Mouse (Mus musculus): ENCODE data around the gene Sox6.
"Not testable (repeated sequence)": the region's sequence is repeated elsewhere in the genome, so short reads cannot be mapped to it uniquely, and the experiment has no call there.

The Sox6 gene

DNA sequence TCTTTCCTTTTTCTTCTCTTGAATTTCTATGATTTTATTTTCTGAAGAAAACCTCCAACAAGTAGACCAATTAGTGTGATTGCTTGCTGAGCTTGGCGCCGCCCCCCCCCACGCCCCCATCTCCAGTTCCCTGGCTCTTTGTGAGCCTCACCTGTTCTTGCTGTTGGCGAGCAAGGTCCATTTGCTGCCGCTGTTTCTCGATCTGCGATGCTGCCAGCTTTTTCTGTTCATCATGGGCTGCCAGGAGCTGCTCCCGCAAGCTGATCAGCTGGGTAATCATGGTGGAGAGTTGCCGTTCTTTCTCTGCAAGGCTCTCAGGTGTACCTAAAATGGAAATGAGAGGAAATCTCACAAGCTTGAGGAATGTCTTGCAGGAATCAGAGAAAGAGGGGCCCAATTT is 376.5 kb downstream of the Sox6 start:
- DNase-seq (ENCODE audit: low read depth): no peak

GRCm38 (mm10) chr7:115646696-115647095 is 391.9 kb downstream of the Sox6 start:
- DNase-seq (ENCODE audit: low read depth): no peak

DNA sequence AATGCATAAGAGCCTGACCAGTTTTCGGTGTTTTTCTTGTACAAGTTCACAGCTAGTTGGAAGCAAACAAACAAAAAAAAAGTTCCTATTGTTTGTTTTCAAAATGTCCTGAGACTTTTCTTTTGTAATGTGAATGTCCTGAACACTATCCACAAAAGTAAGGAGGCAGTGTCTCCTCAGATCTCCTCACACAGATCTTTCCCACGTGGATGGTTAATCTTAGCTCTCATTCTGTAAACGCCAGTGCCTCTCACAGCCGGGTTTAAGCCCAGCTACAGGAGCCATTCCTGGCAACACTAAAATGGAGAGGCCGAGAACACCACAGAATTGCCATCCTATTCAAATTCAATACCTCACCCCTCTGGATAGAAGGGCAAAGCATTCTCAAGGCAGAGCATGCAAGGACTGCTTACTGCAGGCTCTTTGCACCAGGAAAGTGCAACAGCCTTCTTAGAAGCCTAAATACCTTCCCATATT is 392.6 kb downstream of the Sox6 start:
- no peak for DNase-seq (ENCODE audit: low read depth)

DNA sequence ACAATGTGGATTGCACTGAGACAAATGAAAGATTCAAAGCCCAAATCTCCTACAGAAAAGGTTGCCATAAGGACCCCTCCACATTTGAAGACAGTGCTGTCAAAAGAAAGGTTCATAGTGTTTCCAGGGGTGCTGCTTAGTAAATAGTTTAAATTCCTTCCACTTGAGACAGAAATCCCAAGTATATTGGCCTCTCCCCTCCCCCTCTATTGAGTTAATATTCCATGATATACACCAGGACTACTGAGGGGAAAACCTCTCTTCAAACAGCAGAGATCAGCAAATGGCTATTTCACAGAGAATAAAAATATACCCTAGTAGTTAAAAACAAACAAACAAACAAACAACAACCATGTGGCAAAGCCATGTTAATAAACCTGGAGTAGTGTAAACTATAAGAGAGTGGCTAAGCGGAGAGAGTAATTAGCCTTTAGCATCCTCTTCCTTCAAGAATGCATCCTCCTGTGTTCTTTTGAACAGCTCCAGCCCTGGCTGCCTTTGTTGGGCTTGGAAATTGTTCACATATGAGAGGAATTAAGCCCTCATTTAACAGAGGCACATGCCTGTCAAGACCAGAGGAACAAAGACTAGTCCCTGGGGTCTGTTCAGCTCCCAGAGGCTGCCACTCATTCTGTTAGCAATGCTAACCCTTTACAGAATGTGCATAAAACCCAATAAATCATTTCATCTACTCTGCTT is 393.2 kb downstream of the Sox6 start:
- no peak for DNase-seq (ENCODE audit: low read depth)

- DNase-seq (ENCODE audit: low read depth): no peak
Observed at GRCm38 (mm10) chr7:115630691-115631090, 407.9 kb downstream of the Sox6 start.

GRCm38 (mm10) chr7:115630287-115630686 is 408.3 kb downstream of the Sox6 start:
- no peak for DNase-seq (ENCODE audit: low read depth)

- no peak for DNase-seq (ENCODE audit: low read depth)
Observed at GRCm38 (mm10) chr7:115628766-115629165, 409.8 kb downstream of the Sox6 start.

DNA sequence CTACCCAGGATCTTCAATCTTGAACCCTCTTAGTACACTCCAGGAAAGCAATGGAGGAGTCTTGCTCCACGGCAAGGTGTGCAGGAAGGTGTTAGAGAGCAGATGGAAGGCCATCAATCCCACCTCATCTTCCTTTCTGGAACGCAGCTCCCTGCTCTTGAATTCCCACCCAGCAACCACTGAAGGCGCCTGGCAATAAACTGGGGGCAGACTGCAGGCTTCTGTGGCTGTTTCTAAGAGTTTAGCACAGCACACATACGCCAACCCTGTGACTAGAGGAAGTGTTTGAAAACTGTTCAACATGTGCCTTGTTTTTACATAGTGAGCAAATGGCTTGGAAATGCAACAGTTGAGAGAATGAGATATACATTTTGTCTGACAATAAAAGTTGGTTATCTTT is 412.6 kb downstream of the Sox6 start:
- DNase-seq (ENCODE audit: low read depth): no peak

- DNase-seq (ENCODE audit: low read depth): no peak
Observed at GRCm38 (mm10) chr7:115624907-115625552, 413.6 kb downstream of the Sox6 start.

DNA sequence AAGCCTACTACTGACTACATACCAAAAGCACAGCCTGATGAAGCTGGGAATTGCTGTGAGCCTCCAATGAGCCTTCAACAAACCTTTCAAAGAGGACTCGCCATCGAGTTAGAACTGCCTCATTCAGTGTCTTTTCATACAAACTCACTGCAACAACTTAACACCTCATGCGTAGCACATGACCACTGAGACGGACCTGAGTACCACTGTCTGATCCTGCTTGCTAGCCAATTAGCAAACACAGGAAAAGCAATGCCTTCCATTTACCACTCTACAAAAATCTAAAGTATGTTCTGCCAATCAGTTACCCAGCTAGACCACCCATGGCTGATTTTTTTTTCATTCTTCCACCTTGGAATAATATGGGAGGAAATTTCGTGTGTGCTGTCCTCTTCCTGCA is 414.1 kb downstream of the Sox6 start:
- no peak for DNase-seq (ENCODE audit: low read depth)

DNA sequence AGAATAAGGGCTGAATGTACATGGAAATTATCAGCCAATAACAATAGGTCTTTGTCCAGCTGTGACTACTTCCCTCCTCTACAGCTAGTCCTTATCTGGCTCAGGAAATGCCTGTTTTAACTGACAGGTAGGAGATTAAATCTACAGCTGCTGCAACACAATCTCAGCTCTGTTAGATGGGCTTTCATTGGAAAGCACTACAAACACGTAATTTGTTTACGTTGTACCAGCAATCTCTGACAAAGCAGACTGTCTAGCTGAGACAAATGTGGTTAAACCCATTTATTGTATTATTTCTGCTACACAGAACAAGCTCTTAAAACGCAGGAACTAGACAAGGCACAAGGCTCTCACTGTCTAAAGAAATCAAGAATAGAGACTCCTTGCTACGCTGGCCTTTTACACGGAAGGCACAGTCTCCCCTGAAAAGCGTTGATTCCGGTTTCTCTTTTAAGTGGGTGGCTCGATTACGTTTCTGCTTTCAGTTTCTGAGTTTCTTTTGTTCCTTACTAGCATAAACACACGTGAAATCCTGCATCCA is 422.8 kb downstream of the Sox6 start:
- no peak for DNase-seq (ENCODE audit: low read depth)

- no peak for DNase-seq (ENCODE audit: low read depth)
Observed at GRCm38 (mm10) chr7:115607485-115607884, 431.1 kb downstream of the Sox6 start.

DNA sequence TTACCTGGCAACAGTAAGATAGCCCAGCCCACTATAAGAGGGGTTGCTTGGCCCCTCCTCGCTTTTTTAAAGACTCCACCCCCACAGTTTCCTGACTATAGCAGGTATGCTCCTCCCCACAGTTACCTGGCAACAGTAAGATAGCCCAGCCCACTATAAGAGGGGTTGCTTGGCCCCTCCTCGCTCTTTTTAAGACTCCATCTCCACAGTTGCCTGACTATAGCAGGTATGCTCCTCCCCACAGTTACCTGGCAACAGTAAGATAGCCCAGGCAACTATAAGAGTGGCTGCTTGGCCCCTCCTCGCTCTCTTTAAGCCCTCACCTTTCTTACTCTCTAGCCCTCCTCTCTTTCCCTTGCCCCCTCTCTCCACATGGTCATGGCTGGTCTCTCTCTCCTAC is 432.5 kb downstream of the Sox6 start:
- DNase-seq (ENCODE audit: low read depth): not testable (repeated sequence)

- DNase-seq (ENCODE audit: low read depth): no peak
Observed at GRCm38 (mm10) chr7:115604883-115605282, 433.7 kb downstream of the Sox6 start.

DNA sequence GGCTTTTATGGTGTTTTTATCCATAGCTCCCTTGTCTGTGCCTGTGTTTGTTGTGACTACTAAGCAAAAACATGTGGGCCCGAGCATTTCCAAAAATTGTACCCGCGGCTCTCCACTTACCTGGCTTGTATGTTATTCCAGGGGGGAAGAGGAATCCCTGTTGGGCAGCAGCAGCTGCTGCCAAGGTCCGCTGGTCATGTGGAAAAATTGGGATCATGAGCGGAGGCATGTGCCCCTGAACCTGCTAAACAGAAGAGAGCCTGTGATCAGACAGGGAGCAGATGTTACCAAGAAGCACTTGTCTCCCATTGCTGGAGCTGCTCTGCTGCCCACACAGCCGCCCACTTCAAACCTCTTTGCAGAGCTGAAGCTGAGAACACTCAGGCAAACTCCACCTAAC is 441.2 kb downstream of the Sox6 start:
- no peak for DNase-seq (ENCODE audit: low read depth)

GRCm38 (mm10) chr7:115580461-115580860 is 458.1 kb downstream of the Sox6 start:
- no peak for DNase-seq (ENCODE audit: low read depth)

DNA sequence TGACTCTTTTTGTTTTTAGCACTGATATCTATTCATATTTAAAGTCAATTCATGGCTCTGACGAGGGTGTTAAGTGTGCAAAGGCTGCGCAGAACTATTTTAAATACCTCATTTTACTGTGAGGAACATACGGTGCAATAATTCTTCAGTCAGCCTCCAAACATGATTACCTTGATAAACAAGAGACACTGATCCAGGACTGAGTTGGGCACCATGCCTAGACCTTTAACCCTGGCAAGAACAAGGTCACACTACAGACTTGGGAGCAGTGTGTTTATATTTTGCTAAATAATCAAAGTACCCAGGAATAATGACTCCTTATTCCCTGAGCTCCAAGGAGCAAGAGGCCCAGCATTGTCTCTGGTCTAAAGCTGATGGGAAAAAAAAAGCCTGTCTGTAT is 458.8 kb downstream of the Sox6 start:
- no peak for DNase-seq (ENCODE audit: low read depth)

GRCm38 (mm10) chr7:115576387-115576786 is 462.2 kb downstream of the Sox6 start:
- no peak for DNase-seq (ENCODE audit: low read depth)

GRCm38 (mm10) chr7:115574834-115575233 is 463.8 kb downstream of the Sox6 start:
- DNase-seq (ENCODE audit: low read depth): no peak

DNA sequence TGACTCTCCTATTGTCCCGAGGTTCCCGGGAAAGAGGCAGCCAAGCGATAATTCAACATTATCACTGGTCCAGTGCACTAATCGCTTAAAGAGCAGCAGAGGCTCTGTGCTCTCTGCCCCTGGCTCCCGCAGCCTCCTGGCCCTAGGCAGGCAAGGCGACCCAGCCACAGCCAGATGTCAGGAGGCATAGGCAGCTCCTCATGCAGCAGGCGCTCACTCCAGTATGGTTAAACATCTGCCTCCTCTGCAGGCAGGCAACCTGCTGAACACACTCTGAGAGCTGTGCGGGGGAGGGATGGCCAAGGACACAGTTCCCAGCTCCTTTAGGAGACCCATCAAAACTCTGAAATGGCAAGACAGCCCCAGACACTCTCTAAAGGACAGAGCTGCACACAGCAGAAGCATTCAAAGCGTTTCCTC is 469.8 kb downstream of the Sox6 start:
- no peak for DNase-seq (ENCODE audit: low read depth)

DNA sequence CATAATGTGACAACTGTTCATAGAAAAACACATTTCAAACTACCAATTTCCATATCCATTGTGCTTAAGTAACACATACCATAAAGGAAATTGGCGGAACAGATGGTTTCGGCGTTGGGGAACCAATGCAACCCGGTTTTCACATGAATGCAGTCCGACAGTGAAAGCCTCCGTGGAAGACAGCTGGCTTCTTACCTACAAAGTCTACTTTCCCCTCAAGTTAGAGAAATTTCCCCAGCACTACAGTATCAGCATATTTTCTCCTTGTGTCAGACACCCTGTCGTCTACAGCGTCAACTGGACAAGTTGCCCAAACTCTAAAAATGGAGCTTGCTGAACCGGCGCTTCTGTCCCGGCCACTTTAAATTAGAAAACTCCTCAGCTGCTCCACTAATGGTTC is 470.3 kb downstream of the Sox6 start:
- DNase-seq (ENCODE audit: low read depth): no peak

GRCm38 (mm10) chr7:115566818-115567217 is 471.8 kb downstream of the Sox6 start:
- DNase-seq (ENCODE audit: low read depth): no peak

DNA sequence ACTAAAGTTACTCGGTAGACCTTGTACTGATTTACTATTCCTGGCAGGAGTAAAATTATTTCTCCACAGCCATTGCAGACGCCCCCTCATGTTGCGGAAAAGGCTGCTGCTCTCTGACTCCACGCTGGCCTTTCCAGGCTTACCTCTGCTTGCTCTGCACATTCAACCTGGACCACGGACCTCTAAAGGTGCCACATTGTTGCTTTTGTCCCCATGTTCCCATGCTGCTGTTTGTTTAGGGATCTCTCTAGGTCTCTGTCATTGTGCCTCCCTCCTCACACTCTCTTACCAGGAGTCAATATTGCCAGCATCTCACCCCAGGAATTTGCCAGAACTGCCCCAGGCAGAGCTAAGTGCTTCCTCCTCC is 473.6 kb downstream of the Sox6 start:
- no peak for DNase-seq (ENCODE audit: low read depth)
